Mouse (Mus musculus) neural tube, embryonic 15.5 days (tissue): ENCODE data around the gene Cmya5. TPM values are rescaled to one million over a fixed set of nuclear protein-coding genes. Genes with fewer than 3 reads are reported as not detected.

ENCODE experiments used
- ATAC-seq: fragments of 200-750 bp; cut with Nextera tagmentation; 2 replicates; pipeline ENCODE4 v1.8.0; 2017; ENCODE audit warnings: mild to moderate bottlenecking, moderate TSS enrichment, moderate library complexity; ENCODE audit not compliant: low FRiP score
- H3K27ac ChIP-seq: fragments of 300-500 bp; sonication (generic); replicated peaks from 2 replicates; pipeline ENCODE4 v1.5.1; 2015; ENCODE audit warnings: mild to moderate bottlenecking, inconsistent platforms
- H3K27me3 ChIP-seq: fragments of 300-500 bp; sonication (generic); replicated peaks from 2 replicates; pipeline ENCODE4 v1.6.1; 2015; ENCODE audit warnings: inconsistent platforms
- H3K36me3 ChIP-seq: fragments of 300-500 bp; sonication (generic); 2 replicates; pipeline ENCODE4 v1.6.1; 2015; ENCODE audit warnings: inconsistent platforms
- H3K4me1 ChIP-seq: fragments of 300-500 bp; sonication (generic); 2 replicates; pipeline ENCODE4 v1.6.1; 2015; ENCODE audit warnings: inconsistent platforms
- H3K4me2 ChIP-seq: fragments of 300-500 bp; sonication (generic); 2 replicates; pipeline ENCODE4 v1.6.1; 2015; ENCODE audit warnings: inconsistent platforms, mild to moderate bottlenecking, moderate library complexity
- H3K4me3 ChIP-seq: fragments of 300-500 bp; sonication (generic); replicated peaks from 2 replicates; pipeline ENCODE4 v1.5.1; 2015; ENCODE audit warnings: mild to moderate bottlenecking, inconsistent platforms
- H3K9ac ChIP-seq: fragments of 300-500 bp; sonication (generic); replicated peaks from 2 replicates; pipeline ENCODE4 v1.6.1; 2015; ENCODE audit warnings: mild to moderate bottlenecking, inconsistent platforms
- H3K9me3 ChIP-seq: fragments of 300-500 bp; sonication (generic); replicated peaks from 2 replicates; pipeline ENCODE4 v1.6.1; 2016; ENCODE audit warnings: inconsistent platforms
- WGBS: fragments of 180-500 bp; shearing (Covaris S2); methylation state at CpG from one replicate; pipeline ENCODE4 v1.1.7; 2015; ENCODE audit warnings: mixed read lengths; 5-methylcytosine and 5-hydroxymethylcytosine counted together
- polyA plus RNA-seq: library from polyadenylated mRNA; unstranded; fragments of >200 nt; fragmentation: Nextera tagmentation; extraction: Ambion mirVana; gene quantifications from 2 replicates; pipeline ENCODE4 v1.2.1, GENCODE M21; 2015

Gene Cmya5
- polyA plus RNA-seq, 1 experiment from 2014 or later: 0.19 TPM

DNA sequence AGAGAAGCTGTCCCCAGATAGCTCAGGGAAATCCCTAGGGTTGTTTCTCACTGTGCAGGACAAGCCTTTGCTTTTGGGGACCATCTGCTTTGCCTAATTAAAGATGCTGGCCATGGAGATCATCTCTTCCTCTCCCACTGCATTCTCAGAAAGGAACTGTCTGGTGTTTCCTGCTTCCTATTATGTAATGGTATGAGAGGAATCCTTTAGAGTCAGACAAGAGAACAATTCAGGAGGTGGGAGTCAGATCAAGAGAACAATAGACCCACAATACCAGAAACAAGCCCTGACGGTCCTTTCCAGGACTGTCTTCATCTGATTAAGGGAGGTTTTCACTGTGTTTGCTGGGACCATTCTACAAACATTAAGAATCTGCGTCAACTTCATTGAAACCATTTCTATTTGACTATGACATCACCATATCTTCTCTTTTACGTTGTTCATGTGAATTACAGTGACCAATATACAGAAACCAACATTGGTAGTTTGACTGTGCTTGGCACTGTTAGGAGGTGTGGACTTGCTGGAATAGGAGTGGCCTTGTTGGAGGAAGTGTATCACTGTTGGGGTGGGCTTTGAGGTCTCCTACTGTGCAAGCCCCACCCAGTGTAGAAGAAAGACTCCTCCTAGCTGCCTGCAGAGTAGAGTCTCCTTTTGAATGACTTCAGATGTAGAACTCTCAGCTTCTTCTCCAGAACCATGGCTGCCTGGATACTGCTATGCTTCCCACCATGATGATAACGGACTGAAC, 42.0 kb downstream of the Cmya5 start:
- H3K9me3 ChIP-seq: no peaks in the 10 kb centered on the region
- no peak overlapping the region for H3K4me2 ChIP-seq
- H3K27me3 ChIP-seq: no peaks in the 10 kb centered on the region
- no peak overlapping the region for H3K9ac ChIP-seq
- no peaks in the 10 kb centered on the region for H3K36me3 ChIP-seq
- WGBS: 62% methylated on average over 4 of the region's 4 CpGs
- H3K4me3 ChIP-seq: no peak overlapping the region
- ATAC-seq: no peak
- no peak overlapping the region for H3K27ac ChIP-seq
- H3K4me1 ChIP-seq: no peaks in the 10 kb centered on the region

DNA sequence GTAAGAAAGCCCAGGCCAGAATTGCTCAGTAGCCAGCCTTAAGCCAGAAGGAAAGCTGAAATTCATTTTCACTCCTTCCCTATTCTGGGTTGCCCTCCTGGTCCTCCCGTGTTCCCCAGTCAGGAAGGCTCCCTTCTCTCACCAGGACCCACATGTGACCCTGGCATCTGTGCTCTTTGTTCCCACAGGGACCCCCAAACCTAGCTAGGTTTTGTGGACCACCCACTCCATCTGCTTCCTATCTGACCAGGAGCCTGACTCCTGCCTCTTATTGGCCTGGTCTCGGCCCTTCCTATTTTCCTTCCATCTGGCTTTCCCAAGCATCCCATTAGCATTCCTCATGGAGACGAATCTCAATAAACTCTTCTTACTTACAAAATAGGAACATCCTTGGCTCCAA, 45.9 kb downstream of the Cmya5 start:
- 79% methylated on average over 3 of the region's 3 CpGs for WGBS
- no peaks in the 10 kb centered on the region for H3K36me3 ChIP-seq
- H3K27ac ChIP-seq: no peak overlapping the region
- ATAC-seq: no peak
- H3K4me3 ChIP-seq: no peak overlapping the region
- H3K4me1 ChIP-seq: no peaks in the 10 kb centered on the region
- H3K9ac ChIP-seq: no peak overlapping the region
- H3K4me2 ChIP-seq: no peak overlapping the region
- no peaks in the 10 kb centered on the region for H3K27me3 ChIP-seq
- no peaks in the 10 kb centered on the region for H3K9me3 ChIP-seq

DNA sequence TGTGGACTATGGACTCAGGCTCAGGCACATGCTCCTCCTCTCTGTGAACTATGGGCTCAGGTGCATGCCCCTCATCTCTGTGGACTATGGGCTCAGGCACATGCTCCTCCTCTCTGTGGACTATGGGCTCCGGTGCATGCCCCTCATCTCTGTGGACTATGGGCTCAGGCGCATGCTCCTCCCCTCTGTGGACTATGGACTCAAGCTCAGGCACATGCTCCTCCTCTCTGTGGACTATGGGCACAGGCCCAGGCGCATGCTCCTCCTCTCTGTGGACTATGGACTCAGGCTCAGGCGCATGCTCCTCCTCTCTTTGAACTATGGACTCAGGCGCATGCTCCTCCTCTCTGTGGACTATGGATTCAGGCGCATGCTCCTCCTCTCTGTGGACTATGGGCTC, 47.9 kb downstream of the Cmya5 start:
- H3K27ac ChIP-seq: no peak overlapping the region
- H3K9me3 ChIP-seq: no peaks in the 10 kb centered on the region
- no peak overlapping the region for H3K4me2 ChIP-seq
- H3K4me1 ChIP-seq: no peaks in the 10 kb centered on the region
- ATAC-seq: no peak
- no peak overlapping the region for H3K9ac ChIP-seq
- WGBS: 98% methylated on average over 6 of the region's 6 CpGs
- H3K4me3 ChIP-seq: no peak overlapping the region
- H3K27me3 ChIP-seq: no peaks in the 10 kb centered on the region
- no peaks in the 10 kb centered on the region for H3K36me3 ChIP-seq

DNA sequence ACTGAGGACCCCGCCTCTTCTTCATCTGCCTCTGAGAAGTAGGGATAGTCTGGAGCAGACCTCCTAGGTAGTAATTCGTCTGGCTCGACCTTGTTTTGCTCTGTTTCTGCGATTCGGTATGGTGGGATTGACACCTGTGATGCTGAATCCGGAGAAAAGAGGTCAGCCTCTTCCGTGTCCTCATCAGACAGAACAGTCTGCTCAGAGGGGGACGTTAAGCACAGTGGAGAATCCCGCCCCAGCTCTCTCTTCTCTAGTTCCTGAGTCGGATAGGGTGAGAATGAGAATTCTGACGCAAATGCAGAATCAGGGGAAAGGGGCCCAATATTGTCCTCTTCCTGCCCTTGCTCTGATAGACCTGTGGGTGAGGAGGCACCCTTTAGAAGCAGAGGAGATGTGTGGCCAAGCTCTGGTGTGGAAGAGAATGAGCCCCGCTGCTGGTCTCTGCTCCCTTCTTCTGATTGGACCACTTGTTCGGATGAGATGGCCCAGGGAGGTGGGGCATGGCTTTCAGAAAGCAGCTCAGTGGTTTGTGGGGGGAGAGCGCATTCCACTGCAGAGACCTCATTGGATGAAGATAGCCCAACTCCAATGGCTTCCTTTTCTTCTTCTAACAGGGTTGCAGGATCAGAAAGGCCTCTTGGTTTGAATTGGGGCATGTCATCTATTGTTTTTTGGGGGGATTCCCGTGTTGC, 49.3 kb downstream of the Cmya5 start:
- no peak overlapping the region for H3K27ac ChIP-seq
- no peak overlapping the region for H3K9ac ChIP-seq
- no peak for ATAC-seq
- H3K4me1 ChIP-seq: no peaks in the 10 kb centered on the region
- H3K4me2 ChIP-seq: no peak overlapping the region
- no peaks in the 10 kb centered on the region for H3K27me3 ChIP-seq
- H3K36me3 ChIP-seq: no peaks in the 10 kb centered on the region
- H3K9me3 ChIP-seq: no peaks in the 10 kb centered on the region
- 93% methylated on average over 15 of the region's 15 CpGs for WGBS
- H3K4me3 ChIP-seq: no peak overlapping the region

DNA sequence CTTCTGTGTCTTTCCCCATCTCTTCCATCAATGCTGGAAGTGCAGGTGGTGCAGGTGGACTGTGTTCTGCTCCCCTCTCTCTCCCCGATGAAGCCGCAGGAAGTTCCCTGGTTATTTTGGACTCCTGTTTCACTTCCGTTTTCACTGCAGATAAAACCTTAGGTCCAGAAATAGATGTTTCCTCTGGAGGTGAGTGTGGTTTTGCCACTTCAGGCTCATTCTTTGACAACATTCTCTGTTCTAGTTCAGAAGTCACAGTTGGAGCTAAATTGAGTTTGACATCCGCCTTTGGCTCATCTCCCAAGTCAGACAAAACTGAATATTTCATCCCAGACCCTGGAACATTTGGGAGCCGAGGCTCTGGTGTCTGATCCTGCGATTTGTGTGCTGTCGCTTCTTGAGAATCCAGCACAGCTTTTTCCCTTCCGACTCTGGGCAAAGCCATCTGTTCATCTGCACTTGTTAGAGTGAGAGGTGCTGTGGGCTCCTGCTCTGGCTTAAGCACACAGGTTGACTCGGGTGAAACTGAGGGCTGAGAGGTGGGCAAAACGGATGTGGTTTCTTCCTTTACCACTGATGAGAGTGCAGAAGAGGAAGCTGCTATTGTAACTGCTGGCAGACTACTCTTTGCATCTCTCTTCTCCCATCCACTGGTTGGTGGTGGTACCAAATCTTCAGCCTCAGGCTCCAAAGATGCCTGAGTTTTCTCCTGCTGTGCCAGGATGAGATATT, 50.2 kb downstream of the Cmya5 start:
- WGBS: 90% methylated on average over 10 of the region's 10 CpGs
- no peak for ATAC-seq

DNA sequence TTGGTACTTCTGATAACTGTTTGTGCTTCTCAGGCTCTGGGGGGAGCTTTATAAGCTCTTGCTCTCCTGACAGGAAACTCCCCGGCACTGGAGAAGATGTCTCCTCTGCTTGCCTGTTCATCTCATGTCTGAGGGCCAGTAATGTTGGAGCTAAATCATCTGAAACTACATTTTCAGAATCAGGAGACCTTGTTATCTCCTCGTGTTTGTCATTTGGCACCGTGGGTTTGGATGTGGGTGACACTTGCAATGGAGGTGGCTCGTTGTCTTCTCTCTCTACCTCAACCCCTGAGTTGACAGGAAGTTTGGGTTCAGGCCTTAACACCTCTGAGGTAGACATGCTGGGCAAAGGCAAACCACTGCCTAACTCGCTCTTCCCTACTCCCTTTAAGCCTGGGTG, 50.8 kb downstream of the Cmya5 start:
- no peak for ATAC-seq
- no peaks in the 10 kb centered on the region for H3K4me1 ChIP-seq
- no peaks in the 10 kb centered on the region for H3K27me3 ChIP-seq
- no peak overlapping the region for H3K9ac ChIP-seq
- H3K4me3 ChIP-seq: no peak overlapping the region
- H3K4me2 ChIP-seq: no peak overlapping the region
- no peak overlapping the region for H3K27ac ChIP-seq
- H3K36me3 ChIP-seq: no peaks in the 10 kb centered on the region
- 92% methylated on average over 5 of the region's 5 CpGs for WGBS
- H3K9me3 ChIP-seq: no peaks in the 10 kb centered on the region

More for the DNA sequence above, 50.2 kb downstream of the Cmya5 start:
- Histone ChIP-seq H3K4me1 (no peaks in the 10 kb centered on the region), H3K4me3 (no peak overlapping the region), H3K4me2 (no peak overlapping the region), H3K27ac (no peak overlapping the region), H3K9ac (no peak overlapping the region), H3K9me3 (no peaks in the 10 kb centered on the region), H3K27me3 (no peaks in the 10 kb centered on the region), H3K36me3 (no peaks in the 10 kb centered on the region)

DNA sequence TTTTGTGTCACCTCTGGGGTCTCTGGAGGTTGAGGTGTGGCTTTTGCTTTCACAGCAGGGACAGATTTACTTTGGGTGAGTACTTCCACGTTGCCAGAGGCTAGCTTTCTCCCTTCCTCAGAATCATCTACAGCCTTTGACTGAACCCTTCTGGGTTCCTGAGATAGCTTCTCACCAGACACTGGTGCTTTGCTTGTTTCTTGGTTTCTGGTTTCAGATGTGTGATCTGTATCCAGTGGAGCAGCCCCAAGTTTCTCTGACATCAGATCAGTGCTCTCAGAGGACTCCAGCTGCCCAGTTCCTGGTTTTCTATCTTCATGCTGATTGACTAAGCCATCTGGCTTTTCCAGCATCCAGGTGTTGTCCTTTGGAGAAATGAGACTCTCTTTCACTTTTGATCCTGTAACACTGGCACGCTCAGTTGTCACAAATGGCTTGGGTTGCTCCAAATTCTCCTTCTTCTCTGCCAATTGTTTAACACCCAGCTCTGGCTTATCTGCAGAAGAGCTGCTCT, 51.6 kb downstream of the Cmya5 start:
- Histone ChIP-seq H3K4me1 (no peaks in the 10 kb centered on the region), H3K9me3 (no peaks in the 10 kb centered on the region), H3K27ac (no peak overlapping the region), H3K36me3 (no peaks in the 10 kb centered on the region), H3K9ac (no peak overlapping the region), H3K27me3 (no peaks in the 10 kb centered on the region), H3K4me2 (no peak overlapping the region), H3K4me3 (no peak overlapping the region)
- WGBS: 76% methylated on average over 2 of the region's 2 CpGs
- ATAC-seq: no peak

DNA sequence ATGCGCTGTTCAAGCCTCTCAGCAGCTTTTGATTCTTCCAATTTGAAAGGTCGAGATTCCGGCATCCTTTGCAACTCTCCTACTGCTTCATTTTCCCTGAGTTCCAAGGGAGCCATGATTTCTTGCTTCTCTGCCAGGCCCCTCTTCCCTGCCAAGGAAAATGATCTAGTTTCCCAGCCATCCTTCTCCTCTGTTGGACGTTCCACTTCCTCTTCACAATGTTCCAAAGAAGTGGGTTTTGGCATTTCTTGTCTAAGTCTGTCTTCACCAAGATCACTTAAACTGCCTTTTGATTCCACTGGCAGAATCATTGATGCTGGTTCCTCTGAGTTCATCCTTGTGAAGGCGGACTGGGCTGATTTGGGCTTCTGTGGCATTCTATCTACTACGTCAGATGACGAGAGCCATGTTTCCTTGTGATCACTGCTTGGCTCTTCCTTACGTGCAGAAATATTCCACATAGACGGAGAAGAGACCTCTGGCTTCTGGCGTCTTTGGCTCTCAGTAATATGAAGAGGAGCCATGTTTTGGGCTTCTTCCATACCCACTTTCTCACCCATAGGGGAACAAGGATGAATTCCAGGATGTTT, 52.6 kb downstream of the Cmya5 start:
- no peak overlapping the region for H3K9ac ChIP-seq
- ATAC-seq: no peak
- no peak overlapping the region for H3K4me3 ChIP-seq
- H3K36me3 ChIP-seq: no peaks in the 10 kb centered on the region
- no peak overlapping the region for H3K4me2 ChIP-seq
- H3K4me1 ChIP-seq: no peaks in the 10 kb centered on the region
- no peaks in the 10 kb centered on the region for H3K27me3 ChIP-seq
- 90% methylated on average over 10 of the region's 10 CpGs for WGBS
- no peak overlapping the region for H3K27ac ChIP-seq
- H3K9me3 ChIP-seq: no peaks in the 10 kb centered on the region

DNA sequence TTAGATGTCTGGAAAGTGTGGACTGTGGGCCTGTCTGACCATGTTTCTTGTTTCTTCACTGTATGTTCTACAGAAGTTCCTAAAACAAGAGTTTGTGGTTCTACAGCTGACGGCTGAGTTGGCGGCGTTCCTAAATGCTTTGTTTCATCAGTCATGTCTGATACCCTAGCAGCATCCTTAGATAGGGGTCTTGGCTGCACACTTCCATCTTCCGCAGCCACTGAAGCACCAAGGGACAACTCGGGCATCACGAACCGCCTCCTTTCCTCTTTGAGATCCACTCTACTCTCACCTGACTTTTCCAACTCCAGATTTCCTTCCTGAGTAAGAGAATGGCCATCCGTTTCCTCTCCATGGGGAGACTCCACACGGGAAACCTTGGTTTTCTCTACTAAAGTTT, 53.3 kb downstream of the Cmya5 start:
- WGBS: 95% methylated on average over 9 of the region's 9 CpGs
- ATAC-seq: no peak
- Histone ChIP-seq H3K9ac (no peak overlapping the region), H3K4me1 (no peaks in the 10 kb centered on the region), H3K27me3 (no peaks in the 10 kb centered on the region), H3K36me3 (no peaks in the 10 kb centered on the region), H3K4me3 (no peak overlapping the region), H3K27ac (no peak overlapping the region), H3K4me2 (no peak overlapping the region), H3K9me3 (no peaks in the 10 kb centered on the region)

DNA sequence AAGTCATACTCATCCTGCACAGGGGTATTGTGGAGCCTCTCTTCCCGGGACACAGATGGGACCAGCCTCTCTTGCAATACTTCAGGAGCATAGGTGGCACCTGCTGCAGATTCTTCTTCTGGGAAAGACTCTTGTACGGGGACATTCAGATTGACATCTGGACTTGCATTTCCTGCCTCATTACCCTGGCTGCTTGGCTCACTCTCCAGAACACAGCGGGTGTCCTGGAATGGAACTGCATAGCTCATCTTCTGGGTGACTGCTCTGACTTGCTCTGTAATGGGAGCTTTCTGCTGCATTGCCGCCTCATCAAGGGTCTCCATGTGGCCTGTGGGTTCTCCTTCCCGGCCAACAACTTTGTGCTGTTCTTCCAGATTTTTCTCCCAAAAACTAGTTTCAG, 55.0 kb downstream of the Cmya5 start:
- no peak overlapping the region for H3K4me2 ChIP-seq
- no peak for ATAC-seq
- no peaks in the 10 kb centered on the region for H3K27me3 ChIP-seq
- H3K4me1 ChIP-seq: no peaks in the 10 kb centered on the region
- H3K4me3 ChIP-seq: no peak overlapping the region
- no peaks in the 10 kb centered on the region for H3K9me3 ChIP-seq
- H3K27ac ChIP-seq: no peak overlapping the region
- no peak overlapping the region for H3K9ac ChIP-seq
- WGBS: 67% methylated on average over 5 of the region's 5 CpGs
- no peaks in the 10 kb centered on the region for H3K36me3 ChIP-seq

DNA sequence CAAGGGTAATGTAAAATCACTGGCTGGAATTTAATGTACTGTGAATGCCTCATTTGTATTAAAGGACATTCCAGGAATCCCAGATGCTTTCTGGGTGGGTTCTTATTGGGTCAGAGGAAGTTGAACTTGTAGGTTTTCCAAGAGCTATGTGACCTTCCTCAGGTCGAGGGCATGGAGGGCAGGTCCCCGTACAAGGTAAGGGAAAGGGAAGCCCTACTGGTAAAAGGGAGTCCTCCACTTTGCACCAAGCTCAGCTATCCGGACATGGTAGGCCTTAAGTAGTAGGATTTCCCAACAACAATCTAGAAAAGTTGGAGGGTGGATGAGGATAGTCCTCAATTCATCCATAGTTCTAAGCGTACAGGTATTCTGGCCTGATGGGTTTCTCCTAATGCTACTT, 58.8 kb downstream of the Cmya5 start:
- Histone ChIP-seq H3K4me1 (no peaks in the 10 kb centered on the region), H3K4me3 (no peak overlapping the region), H3K27ac (no peak overlapping the region), H3K36me3 (no peaks in the 10 kb centered on the region), H3K9ac (no peak overlapping the region), H3K27me3 (no peaks in the 10 kb centered on the region), H3K9me3 (no peaks in the 10 kb centered on the region), H3K4me2 (no peak overlapping the region)
- ATAC-seq: no peak
- 88% methylated on average over 4 of the region's 4 CpGs for WGBS
